Mouse (Mus musculus) ES-Bruce4 (cell line): ENCODE data around the gene Abhd12. TPM values are rescaled to one million over a fixed set of nuclear protein-coding genes. Genes with fewer than 3 reads are reported as not detected.

ENCODE experiments used
- H3K27ac ChIP-seq: 2 replicates; pipeline ENCODE4 v1.5.1; 2012; ENCODE audit warnings: low read length, inconsistent platforms; ENCODE audit not compliant: insufficient read depth
- H3K27me3 ChIP-seq: 2 replicates; pipeline ENCODE4 v1.6.1; 2012; ENCODE audit warnings: mild to moderate bottlenecking, low read length, inconsistent platforms; ENCODE audit not compliant: control insufficient read depth, poor library complexity, insufficient read depth, severe bottlenecking
- H3K36me3 ChIP-seq: 2 replicates; pipeline ENCODE4 v1.6.1; 2012; ENCODE audit warnings: inconsistent platforms, mild to moderate bottlenecking, low read length, moderate library complexity; ENCODE audit not compliant: control insufficient read depth, poor library complexity, insufficient read depth, severe bottlenecking
- H3K4me1 ChIP-seq: one replicate; pipeline ENCODE4 v1.8.1; 2011; ENCODE audit warnings: low read length; ENCODE audit not compliant: control insufficient read depth, insufficient read depth
- H3K4me3 ChIP-seq: 2 replicates; pipeline ENCODE4 v1.5.1; 2011; ENCODE audit warnings: low read depth, mild to moderate bottlenecking, low read length
- H3K9ac ChIP-seq: 2 replicates; pipeline ENCODE4 v1.6.1; 2012; ENCODE audit warnings: low read depth, mild to moderate bottlenecking, inconsistent platforms; ENCODE audit not compliant: poor library complexity, severe bottlenecking
- H3K9me3 ChIP-seq: replicated peaks from 2 replicates; pipeline ENCODE4 v1.6.1; 2012; ENCODE audit warnings: mild to moderate bottlenecking, low read length, inconsistent platforms; ENCODE audit not compliant: control insufficient read depth, poor library complexity, insufficient read depth, severe bottlenecking
- CTCF ChIP-seq: IDR thresholded peaks from one replicate; pipeline ENCODE4 v1.8.1; 2011; ENCODE audit warnings: low read depth, low read length
- EP300 ChIP-seq: IDR thresholded peaks from 2 replicates; pipeline ENCODE4 v1.6.1; 2011; ENCODE audit warnings: low read depth, low read length; ENCODE audit not compliant: insufficient read depth
- POLR2A ChIP-seq: IDR thresholded peaks from one replicate; pipeline ENCODE4 v1.8.1; 2011; ENCODE audit warnings: low read length; ENCODE audit not compliant: insufficient read depth
- polyA plus RNA-seq: library from polyadenylated mRNA; stranded (reverse); fragments of >200 nt; gene quantifications from 2 replicates; pipeline ENCODE4 v1.2.4, GENCODE M21; 2011; ENCODE audit warnings: low read depth; ENCODE audit not compliant: missing spikeins, insufficient read depth, insufficient read length

Abhd12 gene
- polyA plus RNA-seq, 1 experiment, result 31.3 TPM

- Histone ChIP-seq H3K4me1 (no peaks in the 10 kb centered on the region), H3K9me3 (no peaks in the 10 kb centered on the region), H3K27ac (no peak overlapping the region), H3K27me3 (no peaks in the 10 kb centered on the region), H3K9ac (no peak overlapping the region), H3K4me3 (no peak overlapping the region), H3K36me3 (peaks cover 16% of the 10 kb centered on the region)
- no peak for TF ChIP-seq POLR2A
- TF ChIP-seq EP300, result no peak
- TF ChIP-seq CTCF, result no peak
These were observed 19.0 kb upstream of the Abhd12 start for GRCm38 (mm10) chr2:150923505-150923904.

GRCm38 (mm10) chr2:150923026-150923425 lies 18.5 kb upstream of the Abhd12 start:
- TF ChIP-seq CTCF (no peak), EP300 (no peak), POLR2A (no peak)
- Histone ChIP-seq H3K27ac (no peak overlapping the region), H3K4me1 (no peaks in the 10 kb centered on the region), H3K9me3 (no peaks in the 10 kb centered on the region), H3K9ac (no peak overlapping the region), H3K27me3 (no peaks in the 10 kb centered on the region), H3K4me3 (no peak overlapping the region), H3K36me3 (peaks cover 18% of the 10 kb centered on the region)

- H3K27me3 ChIP-seq, result no peaks in the 10 kb centered on the region
- H3K4me1 ChIP-seq, result no peaks in the 10 kb centered on the region
- no peaks in the 10 kb centered on the region for H3K9me3 ChIP-seq
- no peak overlapping the region for H3K27ac ChIP-seq
- no peak overlapping the region for H3K9ac ChIP-seq
- peaks cover 22% of the 10 kb centered on the region for H3K36me3 ChIP-seq
- TF ChIP-seq POLR2A (no peak), EP300 (no peak), CTCF (no peak)
- no peak overlapping the region for H3K4me3 ChIP-seq
These were observed 17.6 kb upstream of the Abhd12 start for GRCm38 (mm10) chr2:150922165-150922564.

GRCm38 (mm10) chr2:150921697-150922096 lies 17.2 kb upstream of the Abhd12 start:
- no peaks in the 10 kb centered on the region for H3K4me1 ChIP-seq
- no peak overlapping the region for H3K4me3 ChIP-seq
- TF ChIP-seq CTCF (no peak), POLR2A (no peak), EP300 (no peak)
- peaks cover 26% of the 10 kb centered on the region for H3K36me3 ChIP-seq
- H3K9ac ChIP-seq, result no peak overlapping the region
- H3K27ac ChIP-seq, result no peak overlapping the region
- no peaks in the 10 kb centered on the region for H3K27me3 ChIP-seq
- no peaks in the 10 kb centered on the region for H3K9me3 ChIP-seq

GRCm38 (mm10) chr2:150920543-150920942 lies 16.0 kb upstream of the Abhd12 start:
- no peaks in the 10 kb centered on the region for H3K4me1 ChIP-seq
- H3K9me3 ChIP-seq, result no peaks in the 10 kb centered on the region
- no peak overlapping the region for H3K27ac ChIP-seq
- H3K27me3 ChIP-seq, result no peaks in the 10 kb centered on the region
- TF ChIP-seq EP300 (no peak), POLR2A (no peak), CTCF (no peak)
- peaks cover 30% of the 10 kb centered on the region for H3K36me3 ChIP-seq
- no peak overlapping the region for H3K9ac ChIP-seq
- H3K4me3 ChIP-seq, result no peak overlapping the region

- no peaks in the 10 kb centered on the region for H3K4me1 ChIP-seq
- no peak overlapping the region for H3K4me3 ChIP-seq
- no peak overlapping the region for H3K9ac ChIP-seq
- no peak for TF ChIP-seq EP300
- TF ChIP-seq POLR2A, result no peak
- TF ChIP-seq CTCF, result no peak
- H3K9me3 ChIP-seq, result no peaks in the 10 kb centered on the region
- H3K27me3 ChIP-seq, result no peaks in the 10 kb centered on the region
- H3K36me3 ChIP-seq, result peaks cover 30% of the 10 kb centered on the region
- H3K27ac ChIP-seq, result no peak overlapping the region
These were observed 14.2 kb upstream of the Abhd12 start for GRCm38 (mm10) chr2:150918720-150919119.
